Mouse (Mus musculus): ENCODE measurements around the gene Cnn2. TPM values are rescaled to one million over a fixed set of nuclear protein-coding genes. Genes with fewer than 3 reads are reported as not detected.

Gene Cnn2
- polyA plus RNA-seq, 1 experiment from 2014 or later: 9.8 TPM

GRCm38 (mm10) chr10:79976722-79977107, 11.7 kb upstream of the Cnn2 start:
- WGBS (ENCODE audit: missing documents): over 99% methylated on average over 25 of the region's 36 CpGs
- Histone ChIP-seq H3K27ac (no peak overlapping the region), H3K4me3 (ENCODE audit: inconsistent target) (no peak overlapping the region), H3K79me2 (ENCODE audit: inconsistent target) (peaks cover 30% of the 10 kb centered on the region), H3K36me3 (ENCODE audit: inconsistent target) (peaks cover 27% of the 10 kb centered on the region; the same call in 1 of the 2 replicates)

DNA sequence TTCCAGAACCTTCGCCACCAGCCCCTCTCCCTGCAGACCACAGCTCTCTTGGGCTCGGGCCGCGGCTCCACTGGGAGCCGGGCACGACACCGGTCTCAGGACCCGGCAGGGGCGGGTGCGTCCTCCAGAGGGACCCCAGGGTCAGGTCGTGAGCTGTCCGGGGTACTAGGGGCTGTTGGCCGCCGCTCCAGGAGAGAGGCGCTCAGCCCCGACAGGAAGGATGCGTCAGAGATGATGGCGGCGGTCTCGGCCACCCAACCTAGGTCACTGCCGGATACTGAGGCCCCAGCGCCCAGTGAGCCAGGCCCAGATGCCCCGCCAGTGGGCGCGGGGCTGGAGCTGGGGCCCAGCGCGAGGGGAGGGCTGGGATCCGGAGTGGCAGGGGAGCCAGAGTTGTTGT, 11.1 kb upstream of the Cnn2 start:
- H3K79me2 ChIP-seq (ENCODE audit: inconsistent target): peaks cover 36% of the 10 kb centered on the region
- H3K4me3 ChIP-seq (ENCODE audit: inconsistent target): no peak overlapping the region
- WGBS (ENCODE audit: missing documents): 96% methylated on average over 16 of the region's 28 CpGs
- H3K27ac ChIP-seq: no peak overlapping the region
- peaks cover 27% of the 10 kb centered on the region; the same call in 1 of the 2 replicates for H3K36me3 ChIP-seq (ENCODE audit: inconsistent target)

DNA sequence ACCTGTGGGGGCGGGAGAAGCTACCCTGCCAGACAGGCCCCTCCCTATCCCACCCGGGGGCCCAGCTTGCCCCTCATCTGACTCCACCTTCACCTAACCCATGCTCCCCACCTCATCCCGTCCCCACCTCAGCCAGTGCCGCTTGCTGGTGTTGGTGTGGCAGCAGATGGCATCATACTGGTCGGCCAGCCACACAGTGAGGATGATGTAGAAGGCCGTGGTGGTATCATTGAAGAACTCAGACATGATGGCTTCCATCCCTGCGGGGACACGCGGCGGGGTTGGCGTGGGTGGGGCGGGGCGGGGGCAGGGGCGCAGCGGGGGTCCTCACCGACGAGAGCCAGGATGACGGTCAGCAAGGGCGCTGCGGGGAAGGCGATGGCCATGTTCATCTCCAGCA, 10.3 kb upstream of the Cnn2 start:
- H3K27ac ChIP-seq: no peak overlapping the region
- WGBS (ENCODE audit: missing documents): 92% methylated on average over 19 of the region's 21 CpGs
- H3K79me2 ChIP-seq (ENCODE audit: inconsistent target): peaks cover 44% of the 10 kb centered on the region
- H3K36me3 ChIP-seq (ENCODE audit: inconsistent target): peaks cover 27% of the 10 kb centered on the region; the same call in 1 of the 2 replicates
- H3K4me3 ChIP-seq (ENCODE audit: inconsistent target): no peak overlapping the region

GRCm38 (mm10) chr10:79979401-79980155, 8.8 kb upstream of the Cnn2 start:
- H3K36me3 ChIP-seq (ENCODE audit: inconsistent target): peaks cover 27% of the 10 kb centered on the region; the same call in 1 of the 2 replicates
- 95% methylated on average over 22 of the region's 22 CpGs for WGBS (ENCODE audit: missing documents)
- no peak overlapping the region for H3K27ac ChIP-seq
- H3K79me2 ChIP-seq (ENCODE audit: inconsistent target): peaks cover 51% of the 10 kb centered on the region
- H3K4me3 ChIP-seq (ENCODE audit: inconsistent target): no peak overlapping the region

DNA sequence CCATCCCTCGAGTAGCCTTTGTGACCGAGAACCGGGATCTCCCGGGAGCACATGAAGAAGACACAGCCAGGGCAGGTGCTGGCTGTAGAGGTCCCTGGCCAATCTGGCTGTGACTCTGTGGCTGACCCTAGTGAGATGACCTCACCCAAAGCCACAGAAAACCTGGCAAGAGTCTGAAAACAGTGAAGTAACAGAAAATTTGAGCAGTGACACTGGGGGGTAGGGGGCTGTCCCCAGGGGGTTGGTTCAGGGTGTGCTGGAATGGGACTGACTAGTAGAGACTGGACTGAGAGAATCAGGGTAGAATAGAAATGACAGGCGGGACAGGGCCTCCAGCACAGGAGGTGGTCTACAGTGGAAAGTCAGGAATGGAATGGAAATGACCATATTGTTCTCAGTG, 5.2 kb upstream of the Cnn2 start:
- peaks cover 13% of the 10 kb centered on the region; the same call in 1 of the 2 replicates for H3K36me3 ChIP-seq (ENCODE audit: inconsistent target)
- peak overlapping the region; percentile 74 for H3K4me3 ChIP-seq (ENCODE audit: inconsistent target)
- H3K27ac ChIP-seq: peak overlapping the region; percentile 46
- H3K79me2 ChIP-seq (ENCODE audit: inconsistent target): peaks cover 51% of the 10 kb centered on the region
- 75% methylated on average over 5 of the region's 5 CpGs for WGBS (ENCODE audit: missing documents)

- peak overlapping the region; percentile 46 for H3K27ac ChIP-seq
- WGBS (ENCODE audit: missing documents): under 1% methylated on average over 21 of the region's 21 CpGs
- H3K36me3 ChIP-seq (ENCODE audit: inconsistent target): peaks cover 10% of the 10 kb centered on the region; the same call in 1 of the 2 replicates
- H3K79me2 ChIP-seq (ENCODE audit: inconsistent target): peaks cover 51% of the 10 kb centered on the region
- H3K4me3 ChIP-seq (ENCODE audit: inconsistent target): peak overlapping the region; percentile 74
Measured at GRCm38 (mm10) chr10:79983670-79984069, 4.7 kb upstream of the Cnn2 start.

- Histone ChIP-seq H3K36me3 (ENCODE audit: inconsistent target) (peaks cover 3% of the 10 kb centered on the region; the same call in 1 of the 2 replicates), H3K79me2 (ENCODE audit: inconsistent target) (peaks cover 45% of the 10 kb centered on the region), H3K27ac (peak within 1 kb of the TSS; percentile 93), H3K4me3 (ENCODE audit: inconsistent target) (peak within 1 kb of the TSS; percentile 74)
- 0% methylated on average over 27 of the region's 49 CpGs for WGBS (ENCODE audit: missing documents)
Measured at GRCm38 (mm10) chr10:79984195-79984816, 4.1 kb upstream of the Cnn2 start, which contains the start of gene Tmem259. Tmem259 (minus strand) TSS chr10:79984330.

GRCm38 (mm10) chr10:79984871-79985270, 3.5 kb upstream of the Cnn2 start:
- Histone ChIP-seq H3K27ac (peak overlapping the region; percentile 93), H3K4me3 (ENCODE audit: inconsistent target) (peak overlapping the region; percentile 55), H3K79me2 (ENCODE audit: inconsistent target) (peaks cover 40% of the 10 kb centered on the region), H3K36me3 (ENCODE audit: inconsistent target) (peaks cover under 1% of the 10 kb centered on the region; the same call in 1 of the 2 replicates)
- WGBS (ENCODE audit: missing documents): under 1% methylated on average over 20 of the region's 22 CpGs

- no peaks in the 10 kb centered on the region for H3K36me3 ChIP-seq (ENCODE audit: inconsistent target)
- 4% methylated on average over 32 of the region's 35 CpGs for WGBS (ENCODE audit: missing documents)
- H3K4me3 ChIP-seq (ENCODE audit: inconsistent target): peak overlapping the region; percentile 55
- H3K79me2 ChIP-seq (ENCODE audit: inconsistent target): peaks cover 32% of the 10 kb centered on the region
- peak overlapping the region; percentile 93 for H3K27ac ChIP-seq
Measured at GRCm38 (mm10) chr10:79985334-79986231, 2.8 kb upstream of the Cnn2 start.

- Histone ChIP-seq H3K27ac (peak overlapping the region; percentile 93), H3K4me3 (ENCODE audit: inconsistent target) (peak overlapping the region; percentile 55; the same call in 1 of the 2 replicates), H3K36me3 (ENCODE audit: inconsistent target) (no peaks in the 10 kb centered on the region), H3K79me2 (ENCODE audit: inconsistent target) (peaks cover 25% of the 10 kb centered on the region)
- WGBS (ENCODE audit: missing documents): 23% methylated on average over 6 of the region's 6 CpGs
Measured at GRCm38 (mm10) chr10:79986232-79986878, 2.0 kb upstream of the Cnn2 start.

DNA sequence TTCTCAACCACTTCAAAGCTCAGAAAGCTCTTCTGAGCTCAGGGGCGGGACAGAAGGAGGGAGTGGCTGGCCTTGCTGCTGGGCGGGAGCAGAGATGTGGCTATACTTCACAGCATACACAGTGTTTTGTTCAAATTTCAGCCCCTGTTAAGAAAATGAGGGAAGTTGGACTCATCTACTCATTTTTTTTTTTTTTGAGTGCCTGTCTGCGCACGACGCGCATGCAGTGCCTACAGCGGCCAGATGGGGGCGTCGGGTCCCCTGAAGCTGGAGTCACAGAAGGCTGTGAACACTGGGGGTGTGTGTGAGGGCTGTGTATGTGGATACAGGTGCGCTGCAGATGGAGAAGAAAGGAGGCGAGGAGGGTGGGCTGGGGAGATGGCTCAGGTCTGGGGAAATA, 1.4 kb upstream of the Cnn2 start:
- Histone ChIP-seq H3K79me2 (ENCODE audit: inconsistent target) (peaks cover 19% of the 10 kb centered on the region), H3K36me3 (ENCODE audit: inconsistent target) (no peaks in the 10 kb centered on the region), H3K4me3 (ENCODE audit: inconsistent target) (no peak overlapping the region), H3K27ac (peak overlapping the region; percentile 93)
- 2% methylated on average over 11 of the region's 11 CpGs for WGBS (ENCODE audit: missing documents)

GRCm38 (mm10) chr10:79987771-79988505, 446 bp upstream of the Cnn2 start:
- Histone ChIP-seq H3K4me3 (ENCODE audit: inconsistent target) (no peak overlapping the region), H3K27ac (no peak overlapping the region), H3K36me3 (ENCODE audit: inconsistent target) (no peaks in the 10 kb centered on the region), H3K79me2 (ENCODE audit: inconsistent target) (peaks cover 9% of the 10 kb centered on the region)
- WGBS (ENCODE audit: missing documents): 31% methylated on average over 27 of the region's 27 CpGs

DNA sequence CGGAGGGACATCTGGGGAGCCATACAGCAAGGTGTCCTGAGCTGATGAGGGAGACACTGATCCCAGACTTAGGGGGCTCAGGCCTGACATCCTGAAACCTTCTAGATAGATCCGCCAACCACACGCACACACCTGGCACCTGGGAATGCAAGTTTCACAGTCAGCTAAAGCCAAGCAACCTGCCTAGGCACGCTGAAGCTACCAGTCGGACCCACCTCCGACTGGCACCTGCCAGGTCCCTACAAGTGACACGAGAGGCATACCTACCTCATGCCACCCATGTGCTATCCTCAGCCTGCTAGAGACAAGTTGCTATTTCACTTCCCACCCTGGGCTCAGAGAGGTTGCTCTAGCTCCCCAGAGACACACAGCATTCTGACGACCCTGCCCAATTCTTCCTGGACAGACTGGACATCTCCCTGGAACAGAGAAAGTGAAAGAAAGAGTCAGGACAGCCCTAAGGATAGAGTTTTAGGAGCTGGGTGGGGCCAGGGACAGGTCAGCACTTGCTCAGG, 945 bp downstream of the Cnn2 start:
- no peak overlapping the region for H3K4me3 ChIP-seq (ENCODE audit: inconsistent target)

More for the DNA sequence above, 945 bp downstream of the Cnn2 start:
- Histone ChIP-seq H3K79me2 (ENCODE audit: inconsistent target) (no peaks in the 10 kb centered on the region), H3K27ac (no peak overlapping the region), H3K36me3 (ENCODE audit: inconsistent target) (no peaks in the 10 kb centered on the region)
- 63% methylated on average over 8 of the region's 8 CpGs for WGBS (ENCODE audit: missing documents)

All from macrophage (primary cell).